Mouse (Mus musculus): ENCODE measurements around the gene Glis1.

DNA sequence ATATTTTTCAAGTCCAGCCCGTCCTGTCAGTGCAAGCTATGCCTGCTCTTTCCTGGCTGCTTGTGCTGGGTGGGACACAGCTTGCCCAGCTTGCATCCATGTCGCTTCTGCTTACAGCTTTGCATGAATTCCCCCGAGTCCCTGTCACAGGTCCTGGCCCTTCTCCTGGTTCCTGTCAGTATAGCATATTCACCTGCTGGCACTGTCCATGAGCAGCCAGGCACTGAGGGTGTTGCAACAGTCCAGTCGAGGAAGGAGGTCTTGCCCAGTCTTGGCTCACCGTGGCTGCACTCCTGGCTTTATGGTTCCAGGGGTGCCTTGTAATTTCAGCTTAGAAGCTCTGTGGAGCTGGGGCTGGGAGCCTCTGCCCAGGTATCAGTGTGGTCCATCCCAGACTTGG is 44.6 kb downstream of the Glis1 start:
- TF ChIP-seq HCFC1 (IDR thresholded peaks at IDR 0.05; ENCODE audit: borderline replicate concordance, insufficient read depth, low read length) (no peak), ZC3H11A (IDR thresholded peaks at IDR 0.05; ENCODE audit: borderline replicate concordance, low read depth, low read length) (no peak), ZNF384 (IDR thresholded peaks at IDR 0.05; ENCODE audit: low read depth, low read length) (no peak), CHD2 (IDR thresholded peaks at IDR 0.05; ENCODE audit: low read depth, low read length) (no peak)

Measured in ES-E14 (cell line).